Mouse (Mus musculus): Measurements from ENCODE around the gene Prmt7. TPM values are rescaled to one million over a fixed set of nuclear protein-coding genes. Genes with fewer than 3 reads are reported as not detected.

Gene Prmt7
- total and polyA plus RNA-seq, 2 experiments from 2014 or later = 23.8 to 49.1 TPM

DNA sequence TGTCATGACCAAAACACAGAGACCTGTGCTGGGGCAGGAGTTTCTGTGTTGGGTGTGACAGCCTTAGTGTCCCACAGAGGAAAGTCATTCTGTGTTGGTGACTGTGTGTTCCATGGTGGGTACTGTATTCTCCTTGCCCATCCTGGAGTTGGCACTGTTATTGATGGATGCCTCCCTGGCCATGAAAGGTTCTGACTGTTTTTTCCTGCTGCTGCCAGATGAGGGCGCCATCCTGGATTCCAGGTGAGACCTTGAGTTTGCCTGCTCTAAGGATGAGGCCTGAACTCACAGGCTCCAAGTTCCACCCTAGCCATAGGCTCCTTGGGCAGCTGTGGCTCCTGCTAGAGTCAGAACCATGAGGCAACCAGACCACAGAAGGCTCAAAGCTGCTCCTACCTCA is 47.4 kb downstream of the Prmt7 start:
- ATAC-seq (ENCODE audit: insufficient read depth, low read depth) = no peak
- peaks cover 7% of the 10 kb centered on the region for H3K4me1 ChIP-seq (ENCODE audit: control insufficient read depth, insufficient read depth)

DNA sequence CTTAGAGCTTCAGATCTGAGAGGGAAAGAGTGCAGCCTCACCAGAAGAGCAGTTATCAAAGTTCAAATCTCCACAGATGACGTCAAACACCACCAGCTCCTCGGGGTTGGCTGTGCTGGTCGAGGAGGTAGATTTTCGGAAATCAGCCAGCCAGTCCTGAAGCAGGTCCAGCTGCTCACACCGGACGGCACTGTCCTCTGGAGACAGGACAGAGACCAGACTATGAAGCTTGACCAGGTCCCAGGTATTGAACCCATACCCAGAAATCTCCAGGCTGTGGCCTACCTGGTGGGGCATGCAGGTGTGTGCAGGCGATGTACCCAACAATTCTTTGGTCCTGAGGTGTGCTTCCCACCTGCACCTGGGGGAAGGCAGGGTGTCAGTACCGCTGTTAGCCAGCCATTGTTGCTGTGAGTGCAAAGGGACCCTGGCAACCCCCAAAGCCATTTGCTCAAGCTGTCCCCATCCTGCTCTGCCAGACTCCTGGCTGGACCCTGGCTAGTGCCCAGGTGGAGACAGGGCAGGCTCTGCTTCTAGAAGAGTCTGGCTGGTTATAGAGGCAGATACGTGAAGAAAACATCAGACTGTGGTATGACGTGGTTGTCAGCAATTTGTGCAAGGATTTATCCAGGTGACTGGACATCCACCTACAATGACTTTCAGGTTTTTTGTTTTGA is 49.0 kb downstream of the Prmt7 start:
- no peak for DNase-seq (ENCODE audit: low spot score)
- H3K4me3 ChIP-seq (ENCODE audit: low read depth, low read length) = no peak overlapping the region
- no peak overlapping the region for H3K9ac ChIP-seq (replicated peaks; ENCODE audit: low read depth, low read length)
- ATAC-seq (ENCODE audit: insufficient read depth, low read depth) = no peak
- H3K27ac ChIP-seq (ENCODE audit: low read depth) = no peak overlapping the region
- peaks cover 7% of the 10 kb centered on the region for H3K4me1 ChIP-seq (ENCODE audit: control insufficient read depth, insufficient read depth)
- TF ChIP-seq CTCF (IDR thresholded peaks at IDR 0.05; ENCODE audit: low read depth) (no peak), EP300 (IDR thresholded peaks at IDR 0.05; ENCODE audit: low read depth) (no peak)
- no peaks in the 10 kb centered on the region for H3K9me3 ChIP-seq (replicated peaks; ENCODE audit: control insufficient read depth, low read length)
- no peaks in the 10 kb centered on the region for H3K27me3 ChIP-seq (ENCODE audit: control insufficient read depth, insufficient read depth, low read length)
- H3K4me2 ChIP-seq (ENCODE audit: low read depth, low read length) = no peak overlapping the region
- H3K36me3 ChIP-seq (replicated peaks; ENCODE audit: control insufficient read depth, insufficient read depth, low read length) = 0 out of 2 replicates have a peak, but pooled peaks cover 4% of the 10 kb centered on the region
- WGBS = 81% methylated on average over 10 of the region's 10 CpGs

More for the DNA sequence above, 47.4 kb downstream of the Prmt7 start:
- Histone ChIP-seq H3K27ac (ENCODE audit: low read depth) (no peak overlapping the region), H3K27me3 (ENCODE audit: control insufficient read depth, insufficient read depth, low read length) (no peaks in the 10 kb centered on the region), H3K9me3 (replicated peaks; ENCODE audit: control insufficient read depth, low read length) (no peaks in the 10 kb centered on the region), H3K4me3 (ENCODE audit: low read depth, low read length) (no peak overlapping the region), H3K36me3 (replicated peaks; ENCODE audit: control insufficient read depth, insufficient read depth, low read length) (0 out of 2 replicates have a peak, but pooled peaks cover 4% of the 10 kb centered on the region), H3K9ac (replicated peaks; ENCODE audit: low read depth, low read length) (no peak overlapping the region), H3K4me2 (ENCODE audit: low read depth, low read length) (no peak overlapping the region)
- DNase-seq (ENCODE audit: low spot score) = no peak
- TF ChIP-seq EP300 (IDR thresholded peaks at IDR 0.05; ENCODE audit: low read depth) (no peak), CTCF (IDR thresholded peaks at IDR 0.05; ENCODE audit: low read depth) (peak; percentile 16; the same call in 1 of the 2 replicates)
- 41% methylated on average over 1 of the region's 1 CpGs for WGBS

DNA sequence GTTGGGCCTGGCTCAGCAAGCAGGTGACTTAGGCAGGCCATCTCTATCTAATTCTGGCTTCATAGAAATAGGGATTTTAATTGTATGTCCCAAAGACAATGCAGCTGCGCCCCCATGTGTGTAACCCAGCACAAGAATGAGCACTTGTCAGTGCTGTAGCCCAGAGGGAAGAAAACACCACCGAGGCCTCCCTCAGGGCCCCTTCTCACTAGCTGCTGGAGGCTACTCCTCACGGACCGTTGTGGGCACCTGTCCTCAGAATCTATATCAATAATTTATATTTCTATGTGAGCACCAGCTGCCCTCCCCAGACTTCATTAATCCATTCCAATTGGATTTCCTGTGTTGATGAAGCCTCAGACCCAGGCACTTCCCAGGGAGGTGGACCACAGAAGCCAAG is 50.2 kb downstream of the Prmt7 start:
- H3K4me2 ChIP-seq (ENCODE audit: low read depth, low read length) = no peak overlapping the region
- H3K4me1 ChIP-seq (ENCODE audit: control insufficient read depth, insufficient read depth) = peaks cover 7% of the 10 kb centered on the region
- DNase-seq (ENCODE audit: low spot score) (no peak), ATAC-seq (ENCODE audit: insufficient read depth, low read depth) (no peak)
- no peak overlapping the region for H3K4me3 ChIP-seq (ENCODE audit: low read depth, low read length)
- no peaks in the 10 kb centered on the region for H3K9me3 ChIP-seq (replicated peaks; ENCODE audit: control insufficient read depth, low read length)
- no peak overlapping the region for H3K27ac ChIP-seq (ENCODE audit: low read depth)
- 93% methylated on average over 4 of the region's 4 CpGs for WGBS
- 0 out of 2 replicates have a peak, but pooled peaks cover 4% of the 10 kb centered on the region for H3K36me3 ChIP-seq (replicated peaks; ENCODE audit: control insufficient read depth, insufficient read depth, low read length)
- H3K27me3 ChIP-seq (ENCODE audit: control insufficient read depth, insufficient read depth, low read length) = no peaks in the 10 kb centered on the region
- no peak overlapping the region for H3K9ac ChIP-seq (replicated peaks; ENCODE audit: low read depth, low read length)
- TF ChIP-seq EP300 (IDR thresholded peaks at IDR 0.05; ENCODE audit: low read depth) (no peak), CTCF (IDR thresholded peaks at IDR 0.05; ENCODE audit: low read depth) (no peak)

DNA sequence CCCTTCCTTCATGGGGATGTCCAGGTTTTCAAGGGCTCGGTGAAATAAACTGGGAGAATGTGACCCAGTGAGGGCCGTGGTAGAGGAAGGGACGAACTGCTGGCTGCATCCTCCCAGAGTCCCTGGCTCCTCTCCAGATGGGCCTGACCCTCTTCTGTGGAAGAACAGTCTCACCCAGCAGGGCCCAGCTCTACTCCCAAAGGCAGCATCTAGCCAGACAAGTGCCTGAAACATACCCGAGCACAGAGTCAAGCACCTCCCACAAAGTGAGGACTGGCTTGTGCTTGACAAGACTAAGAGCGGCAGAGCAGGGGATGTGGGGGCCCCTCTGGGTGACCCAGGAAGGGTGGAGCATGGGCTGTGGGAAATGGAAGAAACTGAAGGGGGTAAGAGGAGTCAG is 51.6 kb downstream of the Prmt7 start:
- ATAC-seq (ENCODE audit: insufficient read depth, low read depth) = peak; percentile 20; the same call in 1 of the 2 replicates
- H3K4me3 ChIP-seq (ENCODE audit: low read depth, low read length) = no peak overlapping the region
- no peaks in the 10 kb centered on the region for H3K9me3 ChIP-seq (replicated peaks; ENCODE audit: control insufficient read depth, low read length)
- WGBS = 19% methylated on average over 5 of the region's 5 CpGs
- no peak overlapping the region for H3K9ac ChIP-seq (replicated peaks; ENCODE audit: low read depth, low read length)
- no peaks in the 10 kb centered on the region for H3K27me3 ChIP-seq (ENCODE audit: control insufficient read depth, insufficient read depth, low read length)
- TF ChIP-seq CTCF (IDR thresholded peaks at IDR 0.05; ENCODE audit: low read depth) (no peak), EP300 (IDR thresholded peaks at IDR 0.05; ENCODE audit: low read depth) (no peak)
- peak; percentile 7 for DNase-seq (ENCODE audit: low spot score)
- peaks cover 7% of the 10 kb centered on the region for H3K4me1 ChIP-seq (ENCODE audit: control insufficient read depth, insufficient read depth)
- 0 out of 2 replicates have a peak, but pooled peaks cover 4% of the 10 kb centered on the region for H3K36me3 ChIP-seq (replicated peaks; ENCODE audit: control insufficient read depth, insufficient read depth, low read length)
- H3K4me2 ChIP-seq (ENCODE audit: low read depth, low read length) = no peak overlapping the region
- no peak overlapping the region for H3K27ac ChIP-seq (ENCODE audit: low read depth)

DNA sequence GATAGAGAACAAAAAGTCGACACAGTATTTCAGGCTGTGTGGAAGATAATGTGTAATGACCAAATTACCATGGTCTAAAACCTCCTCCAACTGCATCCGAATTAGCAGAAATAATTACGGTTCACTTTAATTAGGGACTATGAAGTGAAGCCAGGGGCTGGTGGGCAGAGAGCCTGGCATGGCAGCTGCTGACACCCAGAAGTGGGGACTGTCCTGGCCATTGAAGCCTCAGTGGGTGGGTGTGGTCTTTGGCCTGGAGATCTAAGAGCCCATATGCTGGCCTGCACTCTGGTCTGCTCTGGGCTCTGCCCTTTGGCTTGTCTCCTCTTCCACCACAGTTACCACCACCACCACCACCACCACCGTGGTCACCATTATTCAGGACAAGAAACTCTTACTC is 53.2 kb downstream of the Prmt7 start:
- Histone ChIP-seq H3K9ac (replicated peaks; ENCODE audit: low read depth, low read length) (no peak overlapping the region), H3K27me3 (ENCODE audit: control insufficient read depth, insufficient read depth, low read length) (no peaks in the 10 kb centered on the region), H3K4me3 (ENCODE audit: low read depth, low read length) (no peak overlapping the region), H3K27ac (ENCODE audit: low read depth) (no peak overlapping the region), H3K4me2 (ENCODE audit: low read depth, low read length) (no peak overlapping the region), H3K9me3 (replicated peaks; ENCODE audit: control insufficient read depth, low read length) (no peaks in the 10 kb centered on the region), H3K36me3 (replicated peaks; ENCODE audit: control insufficient read depth, insufficient read depth, low read length) (0 out of 2 replicates have a peak, but pooled peaks cover 4% of the 10 kb centered on the region), H3K4me1 (ENCODE audit: control insufficient read depth, insufficient read depth) (peaks cover 7% of the 10 kb centered on the region)
- TF ChIP-seq EP300 (IDR thresholded peaks at IDR 0.05; ENCODE audit: low read depth) (no peak), CTCF (IDR thresholded peaks at IDR 0.05; ENCODE audit: low read depth) (no peak)
- 88% methylated on average over 4 of the region's 4 CpGs for WGBS
- ATAC-seq (ENCODE audit: insufficient read depth, low read depth) (no peak), DNase-seq (ENCODE audit: low spot score) (no peak)

DNA sequence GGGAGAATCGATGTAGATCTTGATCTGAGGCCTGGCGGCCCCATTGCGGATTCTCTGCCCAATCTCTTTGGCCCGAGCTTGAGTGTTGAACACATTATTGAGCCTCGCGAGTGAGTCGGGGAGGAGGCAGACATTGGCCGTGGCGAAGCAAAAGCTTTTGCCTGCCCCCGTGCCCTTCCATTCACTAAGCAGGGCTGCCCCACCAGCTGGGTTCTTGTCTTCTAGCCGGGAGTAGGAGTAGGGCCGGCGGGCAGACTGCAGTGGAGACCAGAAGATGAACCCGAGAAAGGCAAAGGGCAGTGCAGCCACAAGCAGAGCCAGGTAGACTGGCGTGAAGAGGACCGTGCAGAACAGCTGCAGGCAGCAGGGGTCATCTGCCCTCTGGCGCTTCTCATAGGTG is 54.7 kb downstream of the Prmt7 start:
- Histone ChIP-seq H3K4me3 (ENCODE audit: low read depth, low read length) (no peak overlapping the region), H3K9me3 (replicated peaks; ENCODE audit: control insufficient read depth, low read length) (no peaks in the 10 kb centered on the region), H3K36me3 (replicated peaks; ENCODE audit: control insufficient read depth, insufficient read depth, low read length) (no peaks in the 10 kb centered on the region), H3K9ac (replicated peaks; ENCODE audit: low read depth, low read length) (no peak overlapping the region), H3K27ac (ENCODE audit: low read depth) (no peak overlapping the region), H3K27me3 (ENCODE audit: control insufficient read depth, insufficient read depth, low read length) (no peaks in the 10 kb centered on the region), H3K4me1 (ENCODE audit: control insufficient read depth, insufficient read depth) (peaks cover 21% of the 10 kb centered on the region), H3K4me2 (ENCODE audit: low read depth, low read length) (no peak overlapping the region)
- WGBS = 83% methylated on average over 17 of the region's 17 CpGs
- ATAC-seq (ENCODE audit: insufficient read depth, low read depth) (no peak), DNase-seq (ENCODE audit: low spot score) (no peak)
- TF ChIP-seq CTCF (IDR thresholded peaks at IDR 0.05; ENCODE audit: low read depth) (no peak), EP300 (IDR thresholded peaks at IDR 0.05; ENCODE audit: low read depth) (no peak)
